Mouse (Mus musculus) kidney, embryonic 15.5 days (tissue): ENCODE measurements at regions not wholly inside any gene's neighbourhood (a gene's known extent, or its start where the extent isn't known, plus 50 kb on each side); places are given as distances from the start of the nearest gene placed in this dataset.

Experiments used
- ATAC-seq: fragments of 200-750 bp; cut with Nextera tagmentation; replicated peaks from 2 replicates; pipeline ENCODE4 v1.8.0; 2017; ENCODE audit warnings: moderate TSS enrichment; ENCODE audit not compliant: low FRiP score
- H3K27ac ChIP-seq: fragments of 300-500 bp; sonication (generic); 2 replicates; pipeline ENCODE4 v1.5.1; 2015; ENCODE audit warnings: mild to moderate bottlenecking, inconsistent platforms
- H3K27me3 ChIP-seq: fragments of 300-500 bp; sonication (generic); 2 replicates; pipeline ENCODE4 v1.6.1; 2015; ENCODE audit warnings: inconsistent platforms
- H3K36me3 ChIP-seq: fragments of 300-500 bp; sonication (generic); 2 replicates; pipeline ENCODE4 v1.6.1; 2015; ENCODE audit warnings: inconsistent platforms
- H3K4me1 ChIP-seq: fragments of 300-500 bp; sonication (generic); 2 replicates; pipeline ENCODE4 v1.6.1; 2015; ENCODE audit warnings: inconsistent platforms
- H3K4me2 ChIP-seq: fragments of 300-500 bp; sonication (generic); 2 replicates; pipeline ENCODE4 v1.6.1; 2015; ENCODE audit warnings: moderate library complexity, mild to moderate bottlenecking, inconsistent platforms
- H3K4me3 ChIP-seq: fragments of 300-500 bp; sonication (generic); replicated peaks from 2 replicates; pipeline ENCODE4 v1.5.1; 2015; ENCODE audit warnings: mild to moderate bottlenecking, inconsistent platforms
- H3K9ac ChIP-seq: fragments of 300-500 bp; sonication (generic); 2 replicates; pipeline ENCODE4 v1.6.1; 2015; ENCODE audit warnings: mild to moderate bottlenecking, inconsistent platforms
- H3K9me3 ChIP-seq: fragments of 300-500 bp; sonication (generic); replicated peaks from 2 replicates; pipeline ENCODE4 v1.6.1; 2016; ENCODE audit warnings: inconsistent platforms
- WGBS: fragments of 180-500 bp; shearing (Covaris S2); methylation state at CpG from one replicate; pipeline ENCODE4 v1.1.7; 2015; ENCODE audit warnings: mixed read lengths; 5-methylcytosine and 5-hydroxymethylcytosine counted together

GRCm38 (mm10) chr3:57118016-57118415, 183.8 kb downstream of the Tm4sf1 start:
- no peaks in the 10 kb centered on the region for H3K9me3 ChIP-seq

GRCm38 (mm10) chr3:57102254-57102653, 199.5 kb downstream of the Tm4sf1 start:
- Histone ChIP-seq H3K4me3 (no peak overlapping the region), H3K36me3 (no peaks in the 10 kb centered on the region), H3K9ac (no peak overlapping the region), H3K4me1 (no peaks in the 10 kb centered on the region), H3K27ac (no peak overlapping the region), H3K27me3 (no peaks in the 10 kb centered on the region), H3K9me3 (no peaks in the 10 kb centered on the region), H3K4me2 (no peak overlapping the region)
- 85% methylated on average over 2 of the region's 2 CpGs for WGBS
- ATAC-seq: no peak

More at GRCm38 (mm10) chr3:57118016-57118415, 183.8 kb downstream of the Tm4sf1 start:
- no peak overlapping the region for H3K27ac ChIP-seq
- H3K36me3 ChIP-seq: no peaks in the 10 kb centered on the region
- ATAC-seq: no peak
- no peaks in the 10 kb centered on the region for H3K4me1 ChIP-seq
- H3K9ac ChIP-seq: no peak overlapping the region
- no peaks in the 10 kb centered on the region for H3K27me3 ChIP-seq
- no peak overlapping the region for H3K4me2 ChIP-seq
- no peak overlapping the region for H3K4me3 ChIP-seq
- WGBS: 89% methylated on average over 1 of the region's 1 CpGs

GRCm38 (mm10) chr3:57100515-57100914, 201.3 kb downstream of the Tm4sf1 start:
- H3K27ac ChIP-seq: no peak overlapping the region
- no peak for ATAC-seq
- no peak overlapping the region for H3K4me2 ChIP-seq
- H3K9me3 ChIP-seq: no peaks in the 10 kb centered on the region
- no peaks in the 10 kb centered on the region for H3K4me1 ChIP-seq
- 88% methylated on average over 1 of the region's 1 CpGs for WGBS
- H3K9ac ChIP-seq: no peak overlapping the region
- no peaks in the 10 kb centered on the region for H3K36me3 ChIP-seq
- no peaks in the 10 kb centered on the region for H3K27me3 ChIP-seq
- H3K4me3 ChIP-seq: no peak overlapping the region

DNA sequence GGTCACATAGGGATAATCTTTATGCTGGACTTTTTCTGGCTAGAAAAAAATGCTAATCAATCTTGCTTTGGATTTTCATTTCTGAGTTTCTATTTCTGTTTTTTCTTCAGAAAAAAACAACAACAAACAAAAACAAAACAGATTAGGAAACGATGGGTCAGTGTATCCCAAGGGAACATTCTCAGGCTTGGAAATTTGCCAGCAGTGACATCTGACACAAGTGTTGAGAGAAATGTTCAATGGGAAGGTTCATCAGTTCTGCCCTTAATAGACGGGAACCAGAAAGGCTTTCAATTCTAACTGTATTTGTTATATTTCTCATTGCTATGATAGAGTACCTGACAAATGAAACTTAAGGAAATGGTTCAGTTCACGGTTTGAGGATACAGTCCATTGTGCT, 206.9 kb downstream of the Tm4sf1 start:
- ATAC-seq: no peak
- 66% methylated on average over 3 of the region's 3 CpGs for WGBS
- H3K9me3 ChIP-seq: no peaks in the 10 kb centered on the region

DNA sequence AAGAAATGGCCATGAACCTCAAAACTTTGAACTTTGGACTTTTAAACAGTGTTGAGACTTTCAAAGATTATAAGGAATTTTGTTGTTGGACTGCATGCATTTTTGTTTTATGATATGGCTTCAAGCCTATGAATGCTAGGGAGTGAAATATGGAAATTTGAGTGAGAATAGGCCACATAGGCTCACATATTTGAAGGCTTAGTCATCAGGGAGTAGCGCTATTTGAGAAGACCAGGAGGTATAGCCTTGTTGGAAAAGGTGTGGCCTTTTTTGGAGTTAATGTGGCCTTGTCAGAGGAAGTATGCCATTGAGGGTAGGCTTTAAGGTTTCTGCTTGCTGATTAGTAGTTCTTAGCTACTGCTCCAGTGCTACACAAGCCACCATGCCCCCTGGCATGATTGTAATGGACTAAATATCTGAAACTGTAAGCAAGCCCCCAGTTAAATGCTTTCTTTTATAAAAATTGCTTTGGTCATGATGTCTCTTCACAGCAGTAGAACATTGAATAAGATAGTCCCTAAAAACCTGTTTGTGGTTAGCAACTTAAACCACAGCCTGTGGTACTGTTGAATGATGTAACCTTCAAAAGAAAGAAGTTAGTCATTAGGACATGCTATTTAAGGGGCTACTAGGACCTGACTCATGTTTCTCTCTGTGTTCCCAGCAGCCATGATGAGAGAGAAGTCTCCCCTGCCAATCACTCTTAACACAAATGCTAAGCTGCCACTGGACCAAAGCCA, 208.4 kb downstream of the Tm4sf1 start:
- no peak overlapping the region for H3K9ac ChIP-seq
- no peaks in the 10 kb centered on the region for H3K4me1 ChIP-seq
- H3K36me3 ChIP-seq: no peaks in the 10 kb centered on the region
- no peak overlapping the region for H3K4me2 ChIP-seq
- H3K4me3 ChIP-seq: no peak overlapping the region
- WGBS: 84% methylated on average over 1 of the region's 1 CpGs
- H3K27me3 ChIP-seq: no peaks in the 10 kb centered on the region
- no peak for ATAC-seq
- H3K27ac ChIP-seq: no peak overlapping the region
- no peaks in the 10 kb centered on the region for H3K9me3 ChIP-seq

More for the DNA sequence above, 206.9 kb downstream of the Tm4sf1 start:
- Histone ChIP-seq H3K36me3 (no peaks in the 10 kb centered on the region), H3K4me2 (no peak overlapping the region), H3K9ac (no peak overlapping the region), H3K27ac (no peak overlapping the region), H3K4me1 (no peaks in the 10 kb centered on the region), H3K27me3 (no peaks in the 10 kb centered on the region), H3K4me3 (no peak overlapping the region)

GRCm38 (mm10) chr3:57074516-57074915, 227.3 kb downstream of the Tm4sf1 start:
- H3K9me3 ChIP-seq: no peaks in the 10 kb centered on the region
- no peak for ATAC-seq
- WGBS: 91% methylated on average over 1 of the region's 1 CpGs
- no peak overlapping the region for H3K4me3 ChIP-seq
- no peak overlapping the region for H3K9ac ChIP-seq
- no peak overlapping the region for H3K4me2 ChIP-seq
- no peaks in the 10 kb centered on the region for H3K27me3 ChIP-seq
- no peak overlapping the region for H3K27ac ChIP-seq
- H3K36me3 ChIP-seq: no peaks in the 10 kb centered on the region
- H3K4me1 ChIP-seq: no peaks in the 10 kb centered on the region

DNA sequence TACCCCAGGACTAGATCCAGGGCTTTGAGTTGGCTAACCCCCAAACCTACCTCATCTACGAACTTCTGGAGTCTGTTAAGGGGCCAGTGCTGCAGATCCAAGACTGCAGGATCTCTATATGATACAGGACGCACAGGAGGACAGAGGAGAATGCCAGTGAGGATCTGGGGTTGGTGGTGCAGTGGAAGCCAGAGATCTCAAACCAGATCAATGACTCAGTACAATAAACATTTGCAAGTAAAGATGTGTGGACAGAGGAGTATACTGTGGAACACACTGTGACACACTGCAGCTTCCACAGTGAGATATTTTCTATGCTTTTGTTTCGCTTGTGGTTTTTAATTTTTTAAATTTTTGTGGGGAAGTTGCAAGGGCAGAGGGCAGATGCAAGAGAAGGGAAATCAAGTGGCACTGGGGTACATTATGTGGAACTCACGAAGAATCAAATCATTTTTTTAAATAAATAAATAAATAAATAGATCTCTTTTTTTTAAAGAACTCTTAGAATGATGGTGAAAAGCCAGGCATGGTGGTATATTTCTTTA, 227.8 kb downstream of the Tm4sf1 start:
- Histone ChIP-seq H3K4me3 (no peak overlapping the region), H3K9me3 (no peaks in the 10 kb centered on the region), H3K9ac (no peak overlapping the region), H3K36me3 (no peaks in the 10 kb centered on the region), H3K27ac (no peak overlapping the region), H3K27me3 (no peaks in the 10 kb centered on the region), H3K4me2 (no peak overlapping the region), H3K4me1 (no peaks in the 10 kb centered on the region)
- 84% methylated on average over 4 of the region's 4 CpGs for WGBS
- no peak for ATAC-seq

DNA sequence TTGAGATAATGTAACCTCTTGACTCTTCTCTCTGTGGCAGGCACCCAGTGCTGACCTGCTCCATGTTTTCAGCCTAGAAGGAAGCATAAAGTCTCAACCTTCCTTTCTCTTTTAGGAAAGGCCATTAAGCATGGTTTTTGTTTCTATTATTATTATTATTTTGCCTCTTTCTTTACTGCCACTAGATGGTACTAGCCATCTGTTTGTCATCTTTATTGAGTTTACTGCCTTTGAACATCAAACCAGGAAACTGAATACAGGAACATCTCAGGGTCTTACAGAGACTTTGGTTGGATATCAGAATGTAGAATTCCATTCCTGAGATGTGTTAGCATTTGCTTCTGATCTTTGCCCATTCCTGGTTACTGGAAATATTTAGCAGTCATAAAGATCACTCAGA, 268.8 kb downstream of the Tm4sf1 start:
- Histone ChIP-seq H3K4me1 (no peaks in the 10 kb centered on the region), H3K36me3 (no peaks in the 10 kb centered on the region), H3K9me3 (no peaks in the 10 kb centered on the region), H3K9ac (no peak overlapping the region), H3K4me3 (no peak overlapping the region), H3K27ac (no peak overlapping the region), H3K4me2 (no peak overlapping the region), H3K27me3 (no peaks in the 10 kb centered on the region)
- no peak for ATAC-seq

GRCm38 (mm10) chr3:57018171-57018570, 283.6 kb downstream of the Tm4sf1 start:
- ATAC-seq: no peak
- Histone ChIP-seq H3K4me3 (no peak overlapping the region), H3K27me3 (no peaks in the 10 kb centered on the region), H3K4me2 (no peak overlapping the region), H3K9me3 (no peaks in the 10 kb centered on the region), H3K9ac (no peak overlapping the region), H3K36me3 (no peaks in the 10 kb centered on the region), H3K4me1 (no peaks in the 10 kb centered on the region), H3K27ac (no peak overlapping the region)

DNA sequence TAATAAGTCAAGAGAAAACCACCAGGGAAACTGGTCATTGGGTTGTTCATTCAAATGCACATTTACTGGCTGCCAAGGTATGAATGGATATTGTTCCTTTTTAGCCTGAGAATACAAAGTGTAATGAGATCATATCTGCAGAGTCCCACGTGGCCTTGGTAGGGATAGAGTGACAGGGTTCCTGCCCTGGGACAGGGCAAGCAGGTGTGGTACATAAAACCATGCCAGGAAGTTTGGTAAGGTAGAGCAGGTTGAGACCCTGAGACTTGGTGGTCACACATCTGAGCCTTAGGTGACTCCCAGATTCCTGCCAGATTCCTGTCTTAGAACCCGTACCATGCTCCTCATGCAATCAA, 320.5 kb downstream of the Tm4sf1 start:
- H3K4me2 ChIP-seq: no peak overlapping the region
- no peak overlapping the region for H3K4me3 ChIP-seq
- ATAC-seq: no peak
- H3K9me3 ChIP-seq: no peaks in the 10 kb centered on the region
- WGBS: 76% methylated on average over 2 of the region's 2 CpGs
- no peaks in the 10 kb centered on the region for H3K4me1 ChIP-seq
- H3K27me3 ChIP-seq: no peaks in the 10 kb centered on the region
- H3K36me3 ChIP-seq: no peaks in the 10 kb centered on the region
- H3K27ac ChIP-seq: no peak overlapping the region
- no peak overlapping the region for H3K9ac ChIP-seq

DNA sequence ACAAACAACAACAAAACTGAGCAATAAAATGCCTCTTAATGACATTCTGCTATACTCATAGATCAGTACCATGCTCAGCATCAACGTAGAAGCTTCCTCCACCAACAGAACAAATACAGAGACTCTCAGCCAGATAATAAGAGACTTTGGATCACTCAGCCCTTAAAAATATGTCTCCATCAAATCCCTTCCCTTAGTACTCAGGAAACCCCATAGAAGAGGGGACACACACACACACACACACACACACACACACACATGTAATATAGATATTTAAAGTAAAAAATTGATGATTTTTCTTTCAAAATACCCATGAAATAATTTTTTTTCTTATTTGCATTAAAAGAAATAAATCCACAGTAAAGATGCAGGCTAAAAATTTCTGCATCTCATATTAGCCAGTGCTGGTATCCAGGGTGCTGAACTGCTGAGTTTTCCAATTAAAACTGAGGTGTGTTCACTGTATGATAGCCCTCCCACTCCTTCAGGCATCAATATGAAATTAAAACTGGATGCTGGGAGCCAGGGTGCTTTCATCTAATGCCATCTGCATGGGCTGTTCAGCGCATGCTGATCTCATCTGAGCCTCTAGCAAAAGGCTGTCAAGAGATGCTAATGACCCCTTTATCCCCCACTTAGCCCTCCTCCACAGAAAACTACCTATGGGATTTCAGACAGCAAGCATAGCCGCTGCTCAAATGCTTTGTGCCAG, 321.0 kb downstream of the Tm4sf1 start:
- Histone ChIP-seq H3K4me1 (no peaks in the 10 kb centered on the region), H3K9me3 (no peaks in the 10 kb centered on the region), H3K27me3 (no peaks in the 10 kb centered on the region), H3K36me3 (no peaks in the 10 kb centered on the region), H3K9ac (no peak overlapping the region), H3K4me3 (no peak overlapping the region), H3K4me2 (no peak overlapping the region), H3K27ac (no peak overlapping the region)
- 76% methylated on average over 3 of the region's 3 CpGs for whole genome bisulfite sequencing
- no peak for ATAC-seq

GRCm38 (mm10) chr3:56966008-56966407, 335.8 kb downstream of the Tm4sf1 start:
- H3K4me3 ChIP-seq: no peak overlapping the region
- no peaks in the 10 kb centered on the region for H3K9me3 ChIP-seq
- H3K27me3 ChIP-seq: no peaks in the 10 kb centered on the region
- no peak overlapping the region for H3K4me2 ChIP-seq
- H3K27ac ChIP-seq: no peak overlapping the region
- no peaks in the 10 kb centered on the region for H3K36me3 ChIP-seq
- ATAC-seq: no peak
- no peak overlapping the region for H3K9ac ChIP-seq
- no peaks in the 10 kb centered on the region for H3K4me1 ChIP-seq
- WGBS: 69% methylated on average over 1 of the region's 1 CpGs
